Mouse (Mus musculus): Measurements from ENCODE around the gene Pip5k1b. TPM values are rescaled to one million over a fixed set of nuclear protein-coding genes. Genes with fewer than 3 reads are reported as not detected.

The Pip5k1b gene
- total RNA-seq, 2 experiments from 2014 or later = 27.5 to 30.1 TPM

- peak; percentile 64 to 89 for DNase-seq (ENCODE audit: low spot score in 2 of 2)
- intact Hi-C loops (cut with DNase I) = no loop called here
These were observed 32.0 kb downstream of the Pip5k1b start for GRCm38 (mm10) chr19:24523476-24524313.

GRCm38 (mm10) chr19:24521997-24522396 lies 33.7 kb downstream of the Pip5k1b start:
- no peak for DNase-seq (ENCODE audit: low spot score in 2 of 2)
- intact Hi-C loops (cut with DNase I) = no loop called here

GRCm38 (mm10) chr19:24521146-24521545 lies 34.5 kb downstream of the Pip5k1b start:
- intact Hi-C loops (cut with DNase I) = no loop called here
- DNase-seq (ENCODE audit: low spot score in 2 of 2) = no peak

GRCm38 (mm10) chr19:24519732-24520409 lies 35.8 kb downstream of the Pip5k1b start:
- no peak for DNase-seq (ENCODE audit: low spot score in 2 of 2)
- intact Hi-C loops (cut with DNase I) = no loop called here

- intact Hi-C loops (cut with DNase I) = no loop called here
- DNase-seq (ENCODE audit: low spot score in 2 of 2) = no peak
These were observed 37.3 kb downstream of the Pip5k1b start for GRCm38 (mm10) chr19:24518384-24518783.

- intact Hi-C loops (cut with DNase I) = no loop called here
- DNase-seq (ENCODE audit: low spot score in 2 of 2) = no peak
These were observed 38.6 kb downstream of the Pip5k1b start for GRCm38 (mm10) chr19:24517057-24517456.

- no peak for DNase-seq (ENCODE audit: low spot score in 2 of 2)
- intact Hi-C loops (cut with DNase I) = no loop called here
These were observed 39.7 kb downstream of the Pip5k1b start for GRCm38 (mm10) chr19:24515941-24516340.

GRCm38 (mm10) chr19:24514661-24515642 lies 40.7 kb downstream of the Pip5k1b start:
- DNase-seq (ENCODE audit: low spot score in 2 of 2) = no peak
- intact Hi-C loops (cut with DNase I) = loop anchor here (5.0 kb wide), 1 partner anchor 98 kb away; no protein-coding TSS in a partner anchor

- no peak for DNase-seq (ENCODE audit: low spot score in 2 of 2)
- intact Hi-C loops (cut with DNase I) = loop anchor here (5.0 kb wide), 1 partner anchor 96 kb away; no protein-coding TSS in a partner anchor
These were observed 42.4 kb downstream of the Pip5k1b start for GRCm38 (mm10) chr19:24513105-24513843.

- intact Hi-C loops (cut with DNase I) = loop anchor here (5.0 kb wide), 1 partner anchor 95 kb away; no protein-coding TSS in a partner anchor
- peak in 1 of 2 experiments; percentile 74 for DNase-seq (ENCODE audit: low spot score in 2 of 2)
These were observed 43.7 kb downstream of the Pip5k1b start for GRCm38 (mm10) chr19:24511939-24512338.

- intact Hi-C loops (cut with DNase I) = no loop called here
These were observed 46.3 kb downstream of the Pip5k1b start for GRCm38 (mm10) chr19:24509391-24509790.

GRCm38 (mm10) chr19:24508087-24508767 lies 47.4 kb downstream of the Pip5k1b start:
- intact Hi-C loops (cut with DNase I) = no loop called here
- DNase-seq (ENCODE audit: low spot score in 2 of 2) = no peak

More at GRCm38 (mm10) chr19:24509391-24509790, 46.3 kb downstream of the Pip5k1b start:
- DNase-seq (ENCODE audit: low spot score in 2 of 2) = no peak

- DNase-seq (ENCODE audit: low spot score in 2 of 2) = peak in 1 of 2 experiments; percentile 37
- intact Hi-C loops (cut with DNase I) = no loop called here
These were observed 52.8 kb downstream of the Pip5k1b start for GRCm38 (mm10) chr19:24502736-24503421.

- no peak for DNase-seq (ENCODE audit: low spot score in 2 of 2)
- intact Hi-C loops (cut with DNase I) = no loop called here
These were observed 54.1 kb downstream of the Pip5k1b start for GRCm38 (mm10) chr19:24501525-24501924.

- intact Hi-C loops (cut with DNase I) = no loop called here
- no peak for DNase-seq (ENCODE audit: low spot score in 2 of 2)
These were observed 55.2 kb downstream of the Pip5k1b start for GRCm38 (mm10) chr19:24500431-24500830.

GRCm38 (mm10) chr19:24499291-24499690 lies 56.4 kb downstream of the Pip5k1b start:
- intact Hi-C loops (cut with DNase I) = no loop called here
- no peak for DNase-seq (ENCODE audit: low spot score in 2 of 2)

- intact Hi-C loops (cut with DNase I) = no loop called here
- DNase-seq (ENCODE audit: low spot score in 2 of 2) = no peak
These were observed 61.8 kb downstream of the Pip5k1b start for GRCm38 (mm10) chr19:24493887-24494286.

GRCm38 (mm10) chr19:24491824-24492223 lies 63.8 kb downstream of the Pip5k1b start:
- intact Hi-C loops (cut with DNase I) = no loop called here

More at GRCm38 (mm10) chr19:24491824-24492223, 63.8 kb downstream of the Pip5k1b start:
- no peak for DNase-seq (ENCODE audit: low spot score in 2 of 2)

All from left cerebral cortex, postnatal 25 days (tissue).